In the genomic region with DNA sequence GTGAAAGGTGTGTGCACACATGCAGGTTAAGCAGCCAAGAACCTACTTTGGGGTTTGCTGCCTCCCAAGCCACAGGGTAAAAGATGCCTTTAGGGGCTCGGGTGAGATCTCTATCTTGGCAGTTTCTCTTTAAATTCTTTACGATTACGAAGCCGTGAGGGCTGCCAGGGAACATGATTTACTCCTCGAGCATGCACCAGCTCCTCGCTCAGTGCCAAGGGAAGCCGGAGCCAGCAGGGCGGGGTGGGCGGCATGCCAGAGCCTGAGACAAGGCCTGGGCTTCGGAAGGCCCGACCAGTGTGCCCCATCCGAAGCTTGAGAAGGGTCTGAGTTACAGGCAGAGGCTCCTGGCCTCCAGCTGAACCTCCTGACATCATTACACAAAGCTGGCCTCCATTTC, we compare ENCODE assay signal across 9 mouse cellular contexts. TPM values are rescaled to one million over a fixed set of nuclear protein-coding genes. Genes with fewer than 3 reads are reported as not detected.
A peak's percentile ranks its signal among the peaks of the same experiment; 100 is the strongest.
DNase-seq lines count a peak whose midpoint lies in the region; ATAC-seq and TF ChIP-seq lines count a peak whose summit lies in the region.
"Had no signal": no experiment of that assay in that cellular context is flagged by ENCODE, and none has a peak within 500 bp of the region (broad histone marks: within the 10 kb centered on the region; RNA-seq: fewer than 3 reads in every experiment).

No protein-coding gene starts in this region.

- ATAC-seq in midbrain, embryonic 11.5 days (ENCODE audit: low FRiP score), result no peak
- ATAC-seq in hindbrain, embryonic 16.5 days, result peak; percentile 59
- ATAC-seq in midbrain, embryonic 16.5 days, result no peak

- H3K4me1 ChIP-seq in midbrain, embryonic 10.5 days, result peaks cover 100% of the 10 kb centered on the region
- H3K4me1 ChIP-seq in midbrain, embryonic 11.5 days (ENCODE audit: control insufficient read depth, insufficient read depth, low read length), result peaks cover 60% of the 10 kb centered on the region
- H3K4me1 ChIP-seq in hindbrain, embryonic 16.5 days (ENCODE audit: control insufficient read depth, insufficient read depth, low read depth, low read length), result peaks cover 64% of the 10 kb centered on the region
- H3K4me1 ChIP-seq in midbrain, embryonic 16.5 days (ENCODE audit: control insufficient read depth, insufficient read depth, low read length), result peaks cover 65% of the 10 kb centered on the region

- WGBS in midbrain, embryonic 10.5 days, result 90% methylated on average over 12 of the region's 12 CpGs
- 84% methylated on average over 12 of the region's 12 CpGs for WGBS in midbrain, embryonic 11.5 days
- 40% methylated on average over 12 of the region's 12 CpGs for WGBS in hindbrain, embryonic 16.5 days
- 64% methylated on average over 12 of the region's 12 CpGs for WGBS in midbrain, embryonic 16.5 days

- no peak overlapping the region for H3K4me2 ChIP-seq in midbrain, embryonic 11.5 days
- no peak overlapping the region for H3K4me2 ChIP-seq in hindbrain, embryonic 16.5 days (ENCODE audit: low read length)
- no peak overlapping the region for H3K4me2 ChIP-seq in midbrain, embryonic 16.5 days (ENCODE audit: low read length)

- intact Hi-C loops in left cerebral cortex, adult 2 months (cut with DNase I), result no loop called here

- TF ChIP-seq CTCF in left cerebral cortex, adult 2 months (IDR thresholded peaks at IDR 0.05), result no peak

- no peak overlapping the region for H3K9ac ChIP-seq in midbrain, embryonic 11.5 days (ENCODE audit: low read length)
- H3K9ac ChIP-seq in hindbrain, embryonic 16.5 days (ENCODE audit: low read depth, low read length), result no peak overlapping the region
- no peak overlapping the region for H3K9ac ChIP-seq in midbrain, embryonic 16.5 days (ENCODE audit: low read depth, low read length)

- H3K9me3 ChIP-seq in midbrain, embryonic 10.5 days (replicated peaks), result no peaks in the 10 kb centered on the region
- no peaks in the 10 kb centered on the region for H3K9me3 ChIP-seq in midbrain, embryonic 11.5 days (ENCODE audit: control insufficient read depth, low read length)
- no peaks in the 10 kb centered on the region for H3K9me3 ChIP-seq in hindbrain, embryonic 16.5 days (ENCODE audit: control insufficient read depth, low read length)
- no peaks in the 10 kb centered on the region for H3K9me3 ChIP-seq in midbrain, embryonic 16.5 days (replicated peaks; ENCODE audit: control insufficient read depth, low read length, poor library complexity, severe bottlenecking)

- 0 out of 2 replicates have a peak overlapping the region, but pooled peaks have one; percentile 5 for H3K4me3 ChIP-seq in midbrain, embryonic 10.5 days
- no peak overlapping the region for H3K4me3 ChIP-seq in midbrain, embryonic 11.5 days (ENCODE audit: low read depth, low read length)
- no peak overlapping the region for H3K4me3 ChIP-seq in hindbrain, embryonic 16.5 days (ENCODE audit: low read length)
- H3K4me3 ChIP-seq in left cerebral cortex, adult 2 months, result no peak overlapping the region
- no peak overlapping the region for H3K4me3 ChIP-seq in midbrain, embryonic 16.5 days (ENCODE audit: low read depth, low read length)

- DNase-seq in midbrain, embryonic 10.5 days (ENCODE audit: low spot score), result no peak
- no peak for DNase-seq in midbrain, embryonic 11.5 days (ENCODE audit: low spot score, missing footprints)
- DNase-seq in frontal cortex, adult 2 months (ENCODE audit: extremely low spot score in 1 of 2, low spot score in 1 of 2), result peak; percentile 27 to 85
- peak; percentile 58 to 78 for DNase-seq in left cerebral cortex, adult 2 months (ENCODE audit: extremely low spot score in 1 of 2, low spot score in 2 of 2)
- DNase-seq in urinary bladder, postnatal 4 days (ENCODE audit: low spot score in 2 of 2), result peak; percentile 83 to 94
- DNase-seq in thymus, postnatal 36 days, result no peak

- 0 out of 2 replicates have a peak, but pooled peaks cover 10% of the 10 kb centered on the region for H3K27me3 ChIP-seq in midbrain, embryonic 10.5 days (ENCODE audit: low read depth, poor library complexity, severe bottlenecking)
- H3K27me3 ChIP-seq in midbrain, embryonic 11.5 days (ENCODE audit: control insufficient read depth, insufficient read depth, low read length), result no peaks in the 10 kb centered on the region
- no peaks in the 10 kb centered on the region for H3K27me3 ChIP-seq in hindbrain, embryonic 16.5 days (replicated peaks; ENCODE audit: control insufficient read depth, insufficient read depth, low read length)
- H3K27me3 ChIP-seq in midbrain, embryonic 16.5 days (ENCODE audit: control insufficient read depth, insufficient read depth, low read depth, low read length), result no peaks in the 10 kb centered on the region

- H3K27ac ChIP-seq in midbrain, embryonic 10.5 days (replicated peaks), result peak overlapping the region; percentile 90
- H3K27ac ChIP-seq in midbrain, embryonic 11.5 days (ENCODE audit: low read depth, low read length), result no peak overlapping the region
- peak overlapping the region; percentile 35; the same call in 1 of the 2 replicates for H3K27ac ChIP-seq in hindbrain, embryonic 16.5 days (ENCODE audit: low read depth, low read length)
- peak overlapping the region; percentile 73 for H3K27ac ChIP-seq in left cerebral cortex, adult 2 months
- H3K27ac ChIP-seq in midbrain, embryonic 16.5 days (ENCODE audit: low read length), result peak overlapping the region; percentile 58

- H3K36me3 ChIP-seq in midbrain, embryonic 10.5 days, result peaks cover 59% of the 10 kb centered on the region
- no peaks in the 10 kb centered on the region; the same call in 1 of the 2 replicates for H3K36me3 ChIP-seq in midbrain, embryonic 11.5 days (ENCODE audit: control insufficient read depth, insufficient read depth, low read length)
- no peaks in the 10 kb centered on the region for H3K36me3 ChIP-seq in hindbrain, embryonic 16.5 days (ENCODE audit: control insufficient read depth, insufficient read depth, low read length)
- H3K36me3 ChIP-seq in midbrain, embryonic 16.5 days (ENCODE audit: control insufficient read depth, insufficient read depth, low read length), result peaks cover 5% of the 10 kb centered on the region

RNA-seq across cellular contexts. Expression of a gene that starts 8.7 kb away (rescaled TPM):
- 14.9 and 17.2 TPM in 2 replicates for polyA plus RNA-seq in midbrain, embryonic 10.5 days (2016; fragmentation: Nextera tagmentation; extraction: Ambion mirVana)
- polyA plus RNA-seq in midbrain, embryonic 11.5 days (2014; fragmentation: Nextera tagmentation; extraction: Ambion mirVana), result 9.6 and 11.9 TPM in 2 replicates
- 21.2 and 22.3 TPM in 2 replicates for polyA plus RNA-seq in frontal cortex, adult 2 months (2012; rRNA removed)
- polyA plus RNA-seq in hindbrain, embryonic 16.5 days (2015; fragmentation: Nextera tagmentation; extraction: Ambion mirVana), result 10.0 and 13.0 TPM in 2 replicates
- 10 to 100 TPM; 17.3 to 17.7 TPM for total RNA-seq in left cerebral cortex, adult 2 months (2021)
- polyA plus RNA-seq in midbrain, embryonic 16.5 days (2015; fragmentation: Nextera tagmentation; extraction: Ambion mirVana), result 16.6 and 19.2 TPM in 2 replicates

RNA-seq across cellular contexts. Expression of a gene that starts 22.1 kb away (rescaled TPM):
- polyA plus RNA-seq in midbrain, embryonic 10.5 days (2016; fragmentation: Nextera tagmentation; extraction: Ambion mirVana), result 3.2 and 3.6 TPM in 2 replicates
- 1.1 and 1.4 TPM in 2 replicates for polyA plus RNA-seq in midbrain, embryonic 11.5 days (2014; fragmentation: Nextera tagmentation; extraction: Ambion mirVana)
- 0.15 and 0.28 TPM in 2 replicates for polyA plus RNA-seq in frontal cortex, adult 2 months (2012; rRNA removed)
- polyA plus RNA-seq in hindbrain, embryonic 16.5 days (2015; fragmentation: Nextera tagmentation; extraction: Ambion mirVana), result 1.3 and 2.7 TPM in 2 replicates
- total RNA-seq in left cerebral cortex, adult 2 months (2021), result under 1 TPM in 1 of 2 experiments, not detected in 1; 0.18 TPM
- 1.6 and 2.2 TPM in 2 replicates for polyA plus RNA-seq in midbrain, embryonic 16.5 days (2015; fragmentation: Nextera tagmentation; extraction: Ambion mirVana)
- total RNA-seq: hematopoietic stem cell, adult 5-6 weeks had no signal

RNA-seq across cellular contexts. Expression of a gene that starts 32.3 kb away (rescaled TPM):
- polyA plus RNA-seq in midbrain, embryonic 10.5 days (2016; fragmentation: Nextera tagmentation; extraction: Ambion mirVana), result 9.3 and 11.6 TPM in 2 replicates
- polyA plus RNA-seq in midbrain, embryonic 11.5 days (2014; fragmentation: Nextera tagmentation; extraction: Ambion mirVana), result 11.2 and 11.7 TPM in 2 replicates
- 256 and 260 TPM in 2 replicates for polyA plus RNA-seq in frontal cortex, adult 2 months (2012; rRNA removed)
- 53.2 and 55.0 TPM in 2 replicates for polyA plus RNA-seq in hindbrain, embryonic 16.5 days (2015; fragmentation: Nextera tagmentation; extraction: Ambion mirVana)
- 10 to 100 TPM; 74.7 to 76.2 TPM for total RNA-seq in left cerebral cortex, adult 2 months (2021)
- 31.1 and 34.0 TPM in 2 replicates for polyA plus RNA-seq in midbrain, embryonic 16.5 days (2015; fragmentation: Nextera tagmentation; extraction: Ambion mirVana)
- total RNA-seq: hematopoietic stem cell, adult 5-6 weeks had no signal

Comparison
In these comparisons a context has a peak if more than half of its experiments do, and no peak if none do; other contexts are left out.
1. DNase-seq: peak in frontal cortex, adult 2 months (2 of 2), left cerebral cortex, adult 2 months (2 of 2) and urinary bladder, postnatal 4 days (2 of 2); none in midbrain, embryonic 10.5 days (single experiment), midbrain, embryonic 11.5 days (single experiment) and thymus, postnatal 36 days (0 of 2).